Mouse (Mus musculus): Measurements from ENCODE around the gene Daam1. TPM values are rescaled to one million over a fixed set of nuclear protein-coding genes. Genes with fewer than 3 reads are reported as not detected.
A peak's percentile ranks its signal among the peaks of the same experiment; 100 is the strongest.

The Daam1 gene
- polyA plus RNA-seq, 2 experiments = 10.5 to 13.3 TPM

DNA sequence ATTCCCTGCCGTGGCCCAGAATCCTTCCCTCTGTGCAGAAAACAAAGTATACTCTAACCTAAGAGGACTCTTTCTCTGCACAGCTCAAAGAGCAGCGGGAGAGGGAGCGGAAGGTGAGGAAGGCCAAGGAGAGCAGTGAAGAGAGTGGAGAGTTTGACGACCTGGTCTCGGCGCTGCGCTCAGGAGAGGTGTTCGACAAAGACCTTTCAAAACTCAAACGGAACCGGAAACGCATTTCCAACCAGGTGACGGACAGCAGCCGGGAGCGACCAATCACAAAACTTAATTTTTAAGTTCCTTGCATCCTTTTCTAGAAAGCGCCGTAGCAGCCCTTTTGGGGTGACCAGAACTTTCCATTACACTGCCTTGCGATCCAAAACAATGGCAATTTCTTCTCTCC lies 158.7 kb downstream of the Daam1 start:
- H3K9me3 ChIP-seq (ENCODE audit: control insufficient read depth, low read length) = no peaks in the 10 kb centered on the region
- WGBS (ENCODE audit: insufficient replicate concordance) = 94% methylated on average over 17 of the region's 17 CpGs
- peaks cover 0 to 9% of the 10 kb centered on the region in 2 experiments; a peak in 2 of 4 replicates for H3K4me1 ChIP-seq (replicated peaks; ENCODE audit: control insufficient read depth in 2 of 2, insufficient read depth in 2 of 2, low read length in 1 of 2)
- no peak overlapping the region for H3K4me3 ChIP-seq (ENCODE audit: insufficient read depth in 1 of 2, low read depth in 2 of 2, low read length in 2 of 2)
- no peak for DNase-seq (ENCODE audit: low read depth in 3 of 3, low spot score in 3 of 3)
- no peak for TF ChIP-seq CTCF (IDR thresholded peaks at IDR 0.05; ENCODE audit: low read depth)
- no peak for TF ChIP-seq EP300 (IDR thresholded peaks at IDR 0.05; ENCODE audit: low read depth)
- no peak overlapping the region for H3K4me2 ChIP-seq (ENCODE audit: low read depth)
- ATAC-seq (ENCODE audit: insufficient read depth) = no peak
- H3K36me3 ChIP-seq (replicated peaks; ENCODE audit: control insufficient read depth, insufficient read depth, low read depth) = peaks cover 61% of the 10 kb centered on the region
- no peaks in the 10 kb centered on the region for H3K27me3 ChIP-seq (ENCODE audit: control insufficient read depth, insufficient read depth, low read length)
- H3K9ac ChIP-seq (replicated peaks) = no peak overlapping the region
- H3K27ac ChIP-seq = no peak overlapping the region

DNA sequence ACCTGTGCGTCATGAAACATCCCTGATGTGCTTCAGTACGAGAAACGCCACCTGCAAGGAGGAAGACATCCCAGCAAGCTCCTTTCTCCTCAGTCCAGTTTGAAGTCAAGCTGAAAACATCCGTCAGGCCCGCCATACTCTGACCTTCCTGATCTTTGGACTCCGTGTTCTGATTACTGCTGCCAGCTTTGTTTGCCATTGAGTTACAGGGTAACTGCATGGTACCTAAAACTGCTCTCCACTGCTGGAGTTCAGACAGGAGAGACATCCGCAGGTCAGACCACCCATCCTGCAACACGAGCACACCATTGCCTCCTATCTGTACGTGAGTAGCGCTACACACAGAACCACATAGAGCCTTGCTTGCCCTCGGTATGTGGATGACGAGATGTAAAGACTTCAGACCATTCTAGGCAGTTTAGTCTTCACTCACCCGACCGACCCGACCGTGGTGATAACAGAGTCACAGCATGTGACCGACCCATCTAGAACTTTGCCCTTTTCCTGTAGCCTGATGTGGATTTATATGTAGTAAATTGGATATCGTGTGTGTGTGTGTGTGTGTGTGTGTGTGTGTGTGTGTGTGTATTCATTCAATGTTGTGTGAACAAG lies 161.8 kb downstream of the Daam1 start:
- no peak overlapping the region for H3K4me3 ChIP-seq (ENCODE audit: insufficient read depth in 1 of 2, low read depth in 2 of 2, low read length in 2 of 2)
- no peak overlapping the region for H3K4me2 ChIP-seq (ENCODE audit: low read depth)
- TF ChIP-seq EP300 (IDR thresholded peaks at IDR 0.05; ENCODE audit: low read depth) (no peak), CTCF (IDR thresholded peaks at IDR 0.05; ENCODE audit: low read depth) (peak; percentile 35)
- no peak overlapping the region for H3K9ac ChIP-seq (replicated peaks)
- peak; percentile 58 for ATAC-seq (ENCODE audit: insufficient read depth)
- peaks cover 0 to 9% of the 10 kb centered on the region in 2 experiments; a peak in 2 of 4 replicates for H3K4me1 ChIP-seq (replicated peaks; ENCODE audit: control insufficient read depth in 2 of 2, insufficient read depth in 2 of 2, low read length in 1 of 2)
- no peak overlapping the region for H3K27ac ChIP-seq
- H3K27me3 ChIP-seq (ENCODE audit: control insufficient read depth, insufficient read depth, low read length) = no peaks in the 10 kb centered on the region
- DNase-seq (ENCODE audit: low read depth in 3 of 3, low spot score in 3 of 3) = peak in 1 of 3 experiments; percentile 12
- WGBS (ENCODE audit: insufficient replicate concordance) = 82% methylated on average over 18 of the region's 18 CpGs
- no peaks in the 10 kb centered on the region for H3K9me3 ChIP-seq (ENCODE audit: control insufficient read depth, low read length)
- peaks cover 45% of the 10 kb centered on the region for H3K36me3 ChIP-seq (replicated peaks; ENCODE audit: control insufficient read depth, insufficient read depth, low read depth)

DNA sequence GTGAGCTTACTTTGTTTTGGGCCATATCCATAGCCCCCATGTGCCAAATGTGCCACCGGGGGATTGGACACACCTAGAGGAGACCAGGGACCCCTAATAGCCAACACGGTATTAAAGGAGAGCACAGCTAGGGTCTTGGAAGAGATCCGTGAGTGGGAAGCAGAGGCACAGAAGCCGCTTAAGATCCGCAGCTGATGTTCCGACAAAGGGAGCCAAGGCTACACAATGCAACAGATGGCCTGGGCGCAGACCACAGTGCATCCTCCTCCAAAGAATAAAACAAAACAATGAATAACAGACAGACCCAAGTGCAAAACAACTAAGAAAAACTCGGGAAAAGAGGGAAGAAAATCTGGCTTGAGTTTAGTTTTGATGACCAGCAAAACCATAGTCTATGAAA lies 165.0 kb downstream of the Daam1 start:
- WGBS (ENCODE audit: insufficient replicate concordance) = 79% methylated on average over 8 of the region's 8 CpGs
- Histone ChIP-seq H3K4me2 (ENCODE audit: low read depth) (no peak overlapping the region), H3K4me3 (ENCODE audit: insufficient read depth in 1 of 2, low read depth in 2 of 2, low read length in 2 of 2) (no peak overlapping the region), H3K27me3 (ENCODE audit: control insufficient read depth, insufficient read depth, low read length) (no peaks in the 10 kb centered on the region), H3K4me1 (replicated peaks; ENCODE audit: control insufficient read depth in 2 of 2, insufficient read depth in 2 of 2, low read length in 1 of 2) (peaks cover 0 to 14% of the 10 kb centered on the region in 2 experiments; a peak in 2 of 4 replicates), H3K27ac (no peak overlapping the region), H3K9me3 (ENCODE audit: control insufficient read depth, low read length) (no peaks in the 10 kb centered on the region), H3K9ac (replicated peaks) (no peak overlapping the region), H3K36me3 (replicated peaks; ENCODE audit: control insufficient read depth, insufficient read depth, low read depth) (peaks cover 18% of the 10 kb centered on the region)
- DNase-seq (ENCODE audit: low read depth in 3 of 3, low spot score in 3 of 3) = no peak
- no peak for TF ChIP-seq CTCF (IDR thresholded peaks at IDR 0.05; ENCODE audit: low read depth)
- no peak for TF ChIP-seq EP300 (IDR thresholded peaks at IDR 0.05; ENCODE audit: low read depth)
- no peak for ATAC-seq (ENCODE audit: insufficient read depth)

GRCm38 (mm10) chr12:71996920-71997319 lies 166.0 kb downstream of the Daam1 start:
- WGBS (ENCODE audit: insufficient replicate concordance) = 55% methylated on average over 2 of the region's 2 CpGs
- Histone ChIP-seq H3K27ac (no peak overlapping the region), H3K4me3 (ENCODE audit: insufficient read depth in 1 of 2, low read depth in 2 of 2, low read length in 2 of 2) (no peak overlapping the region), H3K36me3 (replicated peaks; ENCODE audit: control insufficient read depth, insufficient read depth, low read depth) (peaks cover 10% of the 10 kb centered on the region), H3K9ac (replicated peaks) (no peak overlapping the region), H3K27me3 (ENCODE audit: control insufficient read depth, insufficient read depth, low read length) (no peaks in the 10 kb centered on the region), H3K4me1 (replicated peaks; ENCODE audit: control insufficient read depth in 2 of 2, insufficient read depth in 2 of 2, low read length in 1 of 2) (peaks cover 0 to 14% of the 10 kb centered on the region in 2 experiments; a peak in 2 of 4 replicates), H3K9me3 (ENCODE audit: control insufficient read depth, low read length) (no peaks in the 10 kb centered on the region), H3K4me2 (ENCODE audit: low read depth) (no peak overlapping the region)
- ATAC-seq (ENCODE audit: insufficient read depth) = no peak
- no peak for TF ChIP-seq EP300 (IDR thresholded peaks at IDR 0.05; ENCODE audit: low read depth)
- TF ChIP-seq CTCF (IDR thresholded peaks at IDR 0.05; ENCODE audit: low read depth) = no peak
- no peak for DNase-seq (ENCODE audit: low read depth in 3 of 3, low spot score in 3 of 3)

GRCm38 (mm10) chr12:71997364-71997763 lies 166.5 kb downstream of the Daam1 start:
- peaks cover 0 to 14% of the 10 kb centered on the region in 2 experiments; a peak in 2 of 4 replicates for H3K4me1 ChIP-seq (replicated peaks; ENCODE audit: control insufficient read depth in 2 of 2, insufficient read depth in 2 of 2, low read length in 1 of 2)
- DNase-seq (ENCODE audit: low read depth in 3 of 3, low spot score in 3 of 3) (no peak), ATAC-seq (ENCODE audit: insufficient read depth) (no peak)
- no peak overlapping the region for H3K4me3 ChIP-seq (ENCODE audit: insufficient read depth in 1 of 2, low read depth in 2 of 2, low read length in 2 of 2)
- 76% methylated on average over 4 of the region's 4 CpGs for WGBS (ENCODE audit: insufficient replicate concordance)
- no peaks in the 10 kb centered on the region for H3K9me3 ChIP-seq (ENCODE audit: control insufficient read depth, low read length)
- H3K4me2 ChIP-seq (ENCODE audit: low read depth) = no peak overlapping the region
- TF ChIP-seq EP300 (IDR thresholded peaks at IDR 0.05; ENCODE audit: low read depth) = no peak
- TF ChIP-seq CTCF (IDR thresholded peaks at IDR 0.05; ENCODE audit: low read depth) = no peak
- H3K9ac ChIP-seq (replicated peaks) = no peak overlapping the region
- no peak overlapping the region for H3K27ac ChIP-seq
- no peaks in the 10 kb centered on the region for H3K27me3 ChIP-seq (ENCODE audit: control insufficient read depth, insufficient read depth, low read length)
- H3K36me3 ChIP-seq (replicated peaks; ENCODE audit: control insufficient read depth, insufficient read depth, low read depth) = peaks cover 9% of the 10 kb centered on the region

Data from liver, embryonic 14.5 days (tissue).